Mouse (Mus musculus) limb, embryonic 12.5 days (tissue): Measurements from ENCODE around the gene Slc22a5. TPM values are rescaled to one million over a fixed set of nuclear protein-coding genes. Genes with fewer than 3 reads are reported as not detected.

Experiments used
- ATAC-seq: fragments of 200-750 bp; cut with Nextera tagmentation; 2 replicates; pipeline ENCODE4 v1.8.0; 2017; ENCODE audit warnings: low read depth, moderate TSS enrichment; ENCODE audit not compliant: insufficient number of reproducible peaks, insufficient read depth, low FRiP score, low TSS enrichment
- H3K27ac ChIP-seq: fragments of 300-500 bp; sonication (generic); 2 replicates; pipeline ENCODE4 v1.5.1; 2016; ENCODE audit warnings: mild to moderate bottlenecking, moderate library complexity
- H3K27me3 ChIP-seq: fragments of 300-500 bp; sonication (generic); 2 replicates; pipeline ENCODE4 v1.6.1; 2016; ENCODE audit warnings: mild to moderate bottlenecking, moderate library complexity
- H3K36me3 ChIP-seq: fragments of 300-500 bp; sonication (generic); 2 replicates; pipeline ENCODE4 v1.6.1; 2016; ENCODE audit warnings: mild to moderate bottlenecking, moderate library complexity
- H3K4me1 ChIP-seq: fragments of 300-500 bp; sonication (generic); replicated peaks from 2 replicates; pipeline ENCODE4 v1.6.1; 2016
- H3K4me2 ChIP-seq: fragments of 300-500 bp; sonication (generic); 2 replicates; pipeline ENCODE4 v1.6.1; 2016; ENCODE audit warnings: mild to moderate bottlenecking, moderate library complexity
- H3K4me3 ChIP-seq: fragments of 300-500 bp; sonication (generic); replicated peaks from 2 replicates; pipeline ENCODE4 v1.5.1; 2016; ENCODE audit warnings: mild to moderate bottlenecking
- H3K9ac ChIP-seq: fragments of 300-500 bp; sonication (generic); replicated peaks from 2 replicates; pipeline ENCODE4 v1.6.1; 2016; ENCODE audit warnings: mild to moderate bottlenecking, moderate library complexity
- H3K9me3 ChIP-seq: fragments of 300-500 bp; sonication (generic); 2 replicates; pipeline ENCODE4 v1.6.1; 2016; ENCODE audit warnings: mild to moderate bottlenecking, moderate library complexity
- WGBS: fragments of 180-500 bp; shearing (Covaris S2); methylation state at CpG from one replicate; pipeline ENCODE4 v1.1.7; 2016; 5-methylcytosine and 5-hydroxymethylcytosine counted together
- polyA plus RNA-seq: library from polyadenylated mRNA; unstranded; fragments of >200 nt; fragmentation: Nextera tagmentation; extraction: Ambion mirVana; gene quantifications from 2 replicates; pipeline ENCODE4 v1.2.1, GENCODE M21; 2016

Gene Slc22a5
- polyA plus RNA-seq, 1 experiment from 2014 or later, result 6.4 TPM

DNA sequence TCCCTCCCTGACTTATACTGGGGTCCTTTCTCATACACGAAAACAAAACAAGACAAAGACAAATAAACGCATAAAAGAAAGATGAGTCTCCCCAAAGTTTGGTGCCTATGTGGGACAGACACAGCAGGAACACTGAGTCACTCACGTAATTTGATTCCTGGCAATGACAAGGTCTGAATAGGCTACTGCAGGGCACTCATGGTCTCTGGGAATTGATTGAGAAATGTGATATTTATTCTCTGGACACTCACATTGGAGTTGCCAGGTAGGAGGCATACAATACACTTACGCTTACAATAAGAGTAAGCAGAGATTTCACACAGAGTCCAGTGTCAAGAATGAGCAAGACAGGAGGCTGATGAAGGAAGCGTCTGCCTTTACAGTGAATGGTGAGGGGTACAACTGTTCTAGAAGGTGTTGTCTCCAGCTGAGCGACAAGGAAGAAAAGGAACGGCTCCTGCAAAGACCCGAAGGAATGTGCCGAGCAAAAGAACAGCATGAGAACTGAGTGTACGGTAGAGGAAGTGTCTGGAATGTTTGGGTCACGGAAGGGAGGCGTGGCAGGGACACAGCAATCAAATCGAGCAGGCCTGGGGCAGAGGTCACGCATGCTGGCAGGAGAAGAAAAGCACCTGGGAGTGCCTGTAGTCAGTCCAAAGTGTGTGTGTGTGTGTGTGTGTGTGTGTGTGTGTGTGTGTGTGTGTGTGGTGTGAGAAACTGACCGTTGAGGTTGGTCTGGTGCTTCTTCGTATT, 12.5 kb upstream of the Slc22a5 start:
- H3K4me1 ChIP-seq, result peaks cover 11% of the 10 kb centered on the region; the same call in 1 of the 2 replicates
- no peak overlapping the region for H3K4me3 ChIP-seq
- H3K36me3 ChIP-seq, result no peaks in the 10 kb centered on the region
- 40% methylated on average over 16 of the region's 16 CpGs for WGBS
- H3K27me3 ChIP-seq, result no peaks in the 10 kb centered on the region
- no peak overlapping the region for H3K9ac ChIP-seq
- H3K4me2 ChIP-seq, result no peak overlapping the region
- ATAC-seq, result no peak
- no peaks in the 10 kb centered on the region for H3K9me3 ChIP-seq
- peak overlapping the region; percentile 18; the same call in 1 of the 2 replicates for H3K27ac ChIP-seq

DNA sequence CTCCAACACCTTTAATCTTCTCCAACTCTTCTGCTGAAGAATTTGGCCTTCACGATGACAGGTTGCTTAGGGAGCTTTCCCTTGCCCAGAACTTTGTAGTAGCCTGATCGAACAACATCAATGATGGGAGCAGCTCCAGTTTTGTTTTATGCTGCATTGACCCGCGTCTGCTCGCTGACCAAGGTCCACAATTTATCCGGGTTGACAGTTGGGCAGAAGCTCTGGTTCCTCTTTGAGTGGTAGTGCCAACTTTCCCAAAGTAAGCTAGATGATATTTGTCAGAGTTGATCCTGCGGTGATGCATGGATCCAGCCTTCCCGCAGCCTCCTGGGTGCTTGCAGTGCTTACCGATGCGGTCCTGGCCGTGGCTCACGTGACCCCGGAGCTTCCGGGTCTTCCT, 11.3 kb upstream of the Slc22a5 start:
- no peaks in the 10 kb centered on the region for H3K9me3 ChIP-seq
- ATAC-seq, result no peak

DNA sequence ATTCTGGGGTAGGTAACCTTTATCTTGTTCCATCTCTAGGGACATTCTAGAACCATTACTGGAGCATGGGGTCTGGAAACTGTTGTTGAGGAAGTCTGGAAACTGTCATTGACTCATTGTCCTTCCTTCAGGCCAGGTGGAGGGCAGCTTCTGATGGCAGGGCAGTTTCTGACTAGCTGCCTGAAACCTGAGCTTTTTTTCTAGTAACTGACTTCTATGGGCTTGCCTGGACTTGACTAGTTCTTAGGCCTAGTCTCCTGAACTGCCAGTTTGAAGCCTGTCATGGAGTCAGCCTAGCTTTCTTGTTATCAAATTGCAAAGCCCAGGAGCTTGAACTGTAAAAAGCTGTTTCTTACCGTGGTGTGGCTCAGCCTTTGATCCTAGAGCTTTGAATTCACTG, 9.5 kb upstream of the Slc22a5 start:
- Histone ChIP-seq H3K4me3 (no peak overlapping the region), H3K4me2 (no peak overlapping the region), H3K27ac (no peak overlapping the region), H3K9me3 (no peaks in the 10 kb centered on the region), H3K36me3 (no peaks in the 10 kb centered on the region), H3K27me3 (no peaks in the 10 kb centered on the region), H3K9ac (no peak overlapping the region), H3K4me1 (peaks cover 11% of the 10 kb centered on the region; the same call in 1 of the 2 replicates)
- ATAC-seq, result no peak
- WGBS, result 46% methylated on average over 1 of the region's 1 CpGs

More for the DNA sequence above, 11.3 kb upstream of the Slc22a5 start:
- H3K27ac ChIP-seq, result no peak overlapping the region
- H3K4me1 ChIP-seq, result peaks cover 11% of the 10 kb centered on the region; the same call in 1 of the 2 replicates
- H3K27me3 ChIP-seq, result no peaks in the 10 kb centered on the region
- WGBS, result 89% methylated on average over 14 of the region's 14 CpGs
- H3K36me3 ChIP-seq, result no peaks in the 10 kb centered on the region
- no peak overlapping the region for H3K9ac ChIP-seq
- H3K4me3 ChIP-seq, result no peak overlapping the region
- H3K4me2 ChIP-seq, result no peak overlapping the region

- H3K4me1 ChIP-seq, result peaks cover 11% of the 10 kb centered on the region; the same call in 1 of the 2 replicates
- H3K9ac ChIP-seq, result no peak overlapping the region
- no peaks in the 10 kb centered on the region for H3K36me3 ChIP-seq
- no peak overlapping the region for H3K4me2 ChIP-seq
- no peaks in the 10 kb centered on the region for H3K9me3 ChIP-seq
- 95% methylated on average over 6 of the region's 6 CpGs for WGBS
- ATAC-seq, result no peak
- H3K27ac ChIP-seq, result no peak overlapping the region
- no peaks in the 10 kb centered on the region for H3K27me3 ChIP-seq
- H3K4me3 ChIP-seq, result no peak overlapping the region
Observed at GRCm38 (mm10) chr11:53899981-53900380, 8.5 kb upstream of the Slc22a5 start.

- H3K4me3 ChIP-seq, result no peak overlapping the region
- H3K4me1 ChIP-seq, result peaks cover 4% of the 10 kb centered on the region; the same call in 1 of the 2 replicates
- H3K9ac ChIP-seq, result no peak overlapping the region
- no peak for ATAC-seq
- WGBS, result 63% methylated on average over 3 of the region's 3 CpGs
- no peaks in the 10 kb centered on the region for H3K36me3 ChIP-seq
- no peaks in the 10 kb centered on the region for H3K27me3 ChIP-seq
- no peak overlapping the region for H3K4me2 ChIP-seq
- no peak overlapping the region for H3K27ac ChIP-seq
- H3K9me3 ChIP-seq, result no peaks in the 10 kb centered on the region
Observed at GRCm38 (mm10) chr11:53899004-53899403, 7.5 kb upstream of the Slc22a5 start.

GRCm38 (mm10) chr11:53896935-53897334, 5.5 kb upstream of the Slc22a5 start:
- Histone ChIP-seq H3K4me2 (no peak overlapping the region), H3K27ac (no peak overlapping the region), H3K9me3 (no peaks in the 10 kb centered on the region), H3K9ac (no peak overlapping the region), H3K4me1 (no peaks in the 10 kb centered on the region), H3K36me3 (no peaks in the 10 kb centered on the region), H3K27me3 (no peaks in the 10 kb centered on the region), H3K4me3 (no peak overlapping the region)
- 44% methylated on average over 6 of the region's 6 CpGs for WGBS
- no peak for ATAC-seq

DNA sequence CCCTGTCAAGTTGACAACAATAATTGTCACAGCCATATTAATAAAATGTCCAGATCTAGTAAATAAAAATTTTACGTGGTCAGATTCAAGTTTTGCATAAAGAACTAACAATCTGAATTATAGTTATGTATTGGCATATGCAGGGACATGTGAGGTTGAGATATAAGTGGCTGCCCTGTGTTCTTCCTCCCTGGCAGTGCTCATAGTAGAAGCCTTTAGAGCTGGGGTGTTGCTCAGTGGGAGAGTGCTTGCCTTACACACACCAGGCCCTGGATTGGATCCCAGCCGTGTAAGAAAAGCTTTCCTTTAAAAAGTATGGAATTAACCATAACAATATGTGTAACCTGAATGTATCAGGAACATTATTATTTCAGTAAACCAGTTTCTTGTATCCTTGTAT, 2.0 kb upstream of the Slc22a5 start:
- H3K9me3 ChIP-seq, result no peaks in the 10 kb centered on the region
- ATAC-seq, result no peak
- WGBS, result 73% methylated on average over 2 of the region's 2 CpGs

DNA sequence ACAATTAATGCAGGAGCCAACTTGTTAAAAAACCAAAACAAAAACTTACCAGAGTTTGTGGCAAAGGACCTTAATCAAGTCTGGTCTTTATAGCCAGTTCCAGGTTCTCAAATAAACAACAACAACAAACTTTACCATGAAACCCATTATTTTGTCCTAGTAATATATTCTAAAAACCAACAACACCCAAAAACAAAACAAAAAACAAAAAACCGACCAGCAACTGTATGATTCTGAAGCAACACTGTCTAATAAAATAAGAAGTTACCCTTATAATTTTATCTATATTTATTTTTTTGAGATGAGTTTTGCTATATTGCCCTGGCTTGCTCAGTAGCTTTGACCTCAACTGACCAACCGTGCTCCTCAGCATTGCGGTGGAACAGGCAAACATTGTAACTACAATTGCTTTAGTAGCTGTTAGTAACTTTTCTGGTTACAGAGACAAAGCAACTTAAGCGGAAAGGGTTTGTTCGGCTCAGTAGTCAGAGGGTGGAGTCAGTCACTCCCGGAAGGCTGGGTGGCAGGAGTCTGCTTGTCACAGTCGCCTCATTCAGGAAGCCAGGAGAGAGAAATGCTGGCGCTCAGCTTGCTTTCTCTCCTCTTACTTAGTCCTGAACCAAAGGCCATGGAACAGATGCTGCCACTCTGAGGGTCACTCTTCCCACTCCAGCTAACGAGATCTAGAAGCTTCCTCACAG, 1.4 kb upstream of the Slc22a5 start:
- no peak overlapping the region for H3K4me2 ChIP-seq
- 58% methylated on average over 9 of the region's 9 CpGs for WGBS
- H3K4me3 ChIP-seq, result no peak overlapping the region
- no peaks in the 10 kb centered on the region for H3K27me3 ChIP-seq
- no peak overlapping the region for H3K9ac ChIP-seq
- H3K4me1 ChIP-seq, result peaks cover 4% of the 10 kb centered on the region; the same call in 1 of the 2 replicates
- H3K36me3 ChIP-seq, result no peaks in the 10 kb centered on the region
- no peaks in the 10 kb centered on the region for H3K9me3 ChIP-seq
- H3K27ac ChIP-seq, result no peak overlapping the region
- no peak for ATAC-seq

More for the DNA sequence above, 2.0 kb upstream of the Slc22a5 start:
- Histone ChIP-seq H3K27me3 (no peaks in the 10 kb centered on the region), H3K9ac (no peak overlapping the region), H3K4me3 (no peak overlapping the region), H3K4me1 (peaks cover 4% of the 10 kb centered on the region; the same call in 1 of the 2 replicates), H3K4me2 (no peak overlapping the region), H3K27ac (no peak overlapping the region), H3K36me3 (no peaks in the 10 kb centered on the region)

DNA sequence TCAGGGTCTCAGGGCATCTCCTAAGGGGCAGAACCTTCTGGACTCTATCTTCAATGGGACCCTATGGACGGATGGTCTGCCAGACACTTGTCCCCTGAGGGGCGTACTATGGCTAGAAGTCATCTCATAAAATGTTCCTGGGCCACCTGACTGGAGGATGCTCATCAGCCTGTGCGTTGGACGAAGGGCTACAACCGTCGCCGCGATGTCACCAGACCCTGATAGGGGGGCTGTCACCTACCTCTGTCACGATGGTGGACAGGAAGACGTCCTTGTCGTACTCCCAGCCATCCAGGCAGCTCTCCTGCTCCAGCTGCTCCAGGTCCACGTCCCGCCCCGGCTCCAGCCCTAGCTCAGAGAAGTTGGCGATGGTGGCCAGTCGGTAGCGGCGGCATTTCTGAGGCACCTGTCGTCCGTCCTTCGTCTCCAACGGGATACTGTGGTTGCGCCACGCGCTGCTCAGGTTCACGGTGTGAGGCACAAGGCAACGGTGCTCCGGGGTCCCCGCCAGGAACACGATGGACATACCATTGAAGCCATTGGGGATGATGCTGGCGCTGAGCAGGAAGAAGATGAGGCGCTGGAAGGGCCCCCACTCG, 455 bp downstream of the Slc22a5 start:
- no peaks in the 10 kb centered on the region for H3K27me3 ChIP-seq
- peak overlapping the region; percentile 73 for H3K9ac ChIP-seq
- H3K4me2 ChIP-seq, result peak overlapping the region; percentile 90
- H3K27ac ChIP-seq, result no peak overlapping the region
- no peak for ATAC-seq
- no peaks in the 10 kb centered on the region for H3K9me3 ChIP-seq
- 4% methylated on average over 33 of the region's 33 CpGs for WGBS
- H3K4me3 ChIP-seq, result peak overlapping the region; percentile 64
- peaks cover 4% of the 10 kb centered on the region; the same call in 1 of the 2 replicates for H3K36me3 ChIP-seq
- peaks cover 4% of the 10 kb centered on the region; the same call in 1 of the 2 replicates for H3K4me1 ChIP-seq

GRCm38 (mm10) chr11:53890225-53890624, 1.2 kb downstream of the Slc22a5 start:
- no peaks in the 10 kb centered on the region for H3K27me3 ChIP-seq
- peaks cover 4% of the 10 kb centered on the region; the same call in 1 of the 2 replicates for H3K4me1 ChIP-seq
- no peak overlapping the region for H3K27ac ChIP-seq
- peaks cover 4% of the 10 kb centered on the region; the same call in 1 of the 2 replicates for H3K36me3 ChIP-seq
- no peak overlapping the region for H3K9ac ChIP-seq
- peak overlapping the region; percentile 64; the same call in 1 of the 2 replicates for H3K4me3 ChIP-seq
- no peak for ATAC-seq
- no peaks in the 10 kb centered on the region for H3K9me3 ChIP-seq
- WGBS, result 84% methylated on average over 2 of the region's 2 CpGs
- H3K4me2 ChIP-seq, result peak overlapping the region; percentile 90; the same call in 1 of the 2 replicates

DNA sequence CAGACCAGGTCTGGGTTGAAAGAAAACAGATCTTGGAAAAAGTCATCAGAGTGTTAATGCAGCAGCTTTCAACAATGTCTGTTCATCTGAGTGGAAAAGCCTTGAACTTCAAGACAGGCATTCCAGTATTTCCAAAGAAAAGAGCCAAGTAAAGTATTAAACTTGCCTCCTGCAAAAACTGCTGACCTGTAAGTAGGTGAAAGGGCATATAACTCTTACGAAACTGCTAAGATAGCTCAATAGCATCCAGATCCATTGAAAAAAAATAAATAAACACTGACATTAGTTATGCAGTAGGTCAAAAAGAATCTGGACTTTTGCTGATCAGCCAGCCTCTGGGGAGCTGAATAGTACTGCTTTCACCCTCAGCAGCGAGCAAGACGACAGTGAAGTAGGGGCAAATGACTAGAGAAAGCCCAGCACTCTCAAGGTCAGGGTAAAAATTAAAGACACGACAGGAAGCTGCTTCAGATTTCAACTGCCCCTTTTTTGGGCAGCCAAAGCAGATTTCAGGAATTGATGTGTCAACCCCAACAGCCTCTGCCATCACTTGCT, 2.3 kb downstream of the Slc22a5 start:
- H3K4me2 ChIP-seq, result no peak overlapping the region
- H3K27me3 ChIP-seq, result no peaks in the 10 kb centered on the region
- 61% methylated on average over 4 of the region's 4 CpGs for WGBS

More for the DNA sequence above, 2.3 kb downstream of the Slc22a5 start:
- no peak overlapping the region for H3K27ac ChIP-seq
- H3K9ac ChIP-seq, result no peak overlapping the region
- H3K4me3 ChIP-seq, result no peak overlapping the region
- H3K9me3 ChIP-seq, result no peaks in the 10 kb centered on the region
- ATAC-seq, result no peak
- H3K36me3 ChIP-seq, result peaks cover 4% of the 10 kb centered on the region; the same call in 1 of the 2 replicates
- H3K4me1 ChIP-seq, result peaks cover 4% of the 10 kb centered on the region; the same call in 1 of the 2 replicates
